In the genomic region with DNA sequence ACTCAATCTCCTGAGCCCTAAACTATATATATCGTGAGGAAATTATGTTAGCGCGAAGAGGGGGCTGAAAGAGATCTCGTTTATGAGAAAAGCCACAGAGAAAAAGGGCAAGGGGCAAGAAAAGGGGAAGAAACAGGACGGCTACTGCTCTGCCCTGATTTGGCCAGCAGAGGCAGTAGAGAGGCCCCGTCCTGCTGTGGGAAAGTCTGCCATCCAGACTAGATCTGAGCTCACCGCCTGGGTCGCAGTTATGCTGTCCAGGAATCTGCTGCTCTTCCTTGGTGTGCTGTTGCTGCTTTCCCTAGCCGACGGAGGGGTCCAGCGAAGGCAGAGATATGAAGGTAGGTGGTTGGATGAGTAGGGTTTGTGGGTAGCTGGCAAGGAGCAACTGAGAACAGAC, we compare ENCODE assay signal across 1 mouse cellular context.
TF ChIP-seq lines count a peak whose summit lies in the region.

A gene (plus strand): TSS at position 189 of the 400 bp plus-strand sequence.

TF ChIP-seq in CH12.LX, 34 proteins besides CTCF, POLR2A, EP300 and RAD21 (continued from another document):
- TF ChIP-seq USF1 (IDR thresholded peaks at IDR 0.05; ENCODE audit: low read depth, low read length) = no peak
